Mouse (Mus musculus) stomach, embryonic 14.5 days (tissue): Measurements from ENCODE around the gene Sufu. TPM values are rescaled to one million over a fixed set of nuclear protein-coding genes. Genes with fewer than 3 reads are reported as not detected.

Source experiments
- ATAC-seq: fragments of 200-750 bp; cut with Nextera tagmentation; 2 replicates; pipeline ENCODE4 v1.8.0; 2017; ENCODE audit warnings: low read depth, moderate TSS enrichment; ENCODE audit not compliant: insufficient number of reproducible peaks, insufficient read depth, low FRiP score
- H3K27ac ChIP-seq: fragments of 300-500 bp; sonication (generic); 2 replicates; pipeline ENCODE4 v1.5.1; 2014; ENCODE audit warnings: mild to moderate bottlenecking, low read length, moderate library complexity, mixed read lengths
- H3K27me3 ChIP-seq: fragments of 300-500 bp; sonication (generic); 2 replicates; pipeline ENCODE4 v1.6.1; 2014; ENCODE audit warnings: low read length, control low read depth, mixed read lengths; ENCODE audit not compliant: control insufficient read depth, insufficient read depth
- H3K36me3 ChIP-seq: fragments of 300-500 bp; sonication (generic); 2 replicates; pipeline ENCODE4 v1.6.1; 2014; ENCODE audit warnings: mild to moderate bottlenecking, control low read depth, low read length, moderate library complexity, mixed read lengths; ENCODE audit not compliant: control insufficient read depth, insufficient read depth
- H3K4me1 ChIP-seq: fragments of 300-500 bp; sonication (generic); 2 replicates; pipeline ENCODE4 v1.6.1; 2014; ENCODE audit warnings: low read length, control low read depth, mixed read lengths; ENCODE audit not compliant: control insufficient read depth, insufficient read depth
- H3K4me2 ChIP-seq: fragments of 300-500 bp; sonication (generic); replicated peaks from 2 replicates; pipeline ENCODE4 v1.6.1; 2014; ENCODE audit warnings: low read depth, low read length, control low read depth
- H3K4me3 ChIP-seq: fragments of 300-500 bp; sonication (generic); 2 replicates; pipeline ENCODE4 v1.5.1; 2014; ENCODE audit warnings: low read depth, low read length, control low read depth
- H3K9ac ChIP-seq: fragments of 300-500 bp; sonication (generic); replicated peaks from 2 replicates; pipeline ENCODE4 v1.6.1; 2014; ENCODE audit warnings: low read depth, mild to moderate bottlenecking, control low read depth, low read length, moderate library complexity, mixed read lengths
- H3K9me3 ChIP-seq: fragments of 300-500 bp; sonication (generic); 2 replicates; pipeline ENCODE4 v1.6.1; 2016; ENCODE audit warnings: low read depth, low read length, control low read depth; ENCODE audit not compliant: control insufficient read depth
- WGBS: fragments of 180-500 bp; shearing (Covaris S2); extraction: QIAGEN DNeasy Blood & Tissue Kit; methylation state at CpG from one replicate; pipeline ENCODE4 v1.1.7; 2014; 5-methylcytosine and 5-hydroxymethylcytosine counted together
- polyA plus RNA-seq: library from polyadenylated mRNA; unstranded; fragments of >200 nt; fragmentation: Nextera tagmentation; extraction: Ambion mirVana; gene quantifications from 2 replicates; pipeline ENCODE4 v1.2.1, GENCODE M21; 2014

Sufu gene
- polyA plus RNA-seq, 1 experiment from 2014 or later: 35.4 TPM

- Histone ChIP-seq H3K9ac (0 out of 2 replicates have a peak overlapping the region, but pooled peaks have one; percentile 6), H3K9me3 (no peaks in the 10 kb centered on the region)
- peak; percentile 91 for ATAC-seq
These were observed 58.3 kb downstream of the Sufu start for GRCm38 (mm10) chr19:46455032-46455431.

GRCm38 (mm10) chr19:46455556-46455955 is 58.9 kb downstream of the Sufu start:
- no peak overlapping the region for H3K9ac ChIP-seq
- ATAC-seq: no peak
- WGBS: 90% methylated on average over 8 of the region's 8 CpGs

More at GRCm38 (mm10) chr19:46455032-46455431, 58.3 kb downstream of the Sufu start:
- Histone ChIP-seq H3K4me1 (peaks cover 33% of the 10 kb centered on the region; the same call in 1 of the 2 replicates), H3K36me3 (peaks cover 26% of the 10 kb centered on the region), H3K4me2 (peak overlapping the region; percentile 8), H3K4me3 (no peak overlapping the region), H3K27me3 (no peaks in the 10 kb centered on the region), H3K27ac (peak overlapping the region; percentile 94)
- 58% methylated on average over 1 of the region's 1 CpGs for WGBS

GRCm38 (mm10) chr19:46456018-46456735 is 59.5 kb downstream of the Sufu start:
- H3K4me1 ChIP-seq: peaks cover 33% of the 10 kb centered on the region; the same call in 1 of the 2 replicates
- H3K36me3 ChIP-seq: peaks cover 33% of the 10 kb centered on the region

More at GRCm38 (mm10) chr19:46455556-46455955, 58.9 kb downstream of the Sufu start:
- Histone ChIP-seq H3K36me3 (peaks cover 31% of the 10 kb centered on the region), H3K4me1 (peaks cover 33% of the 10 kb centered on the region; the same call in 1 of the 2 replicates), H3K27me3 (no peaks in the 10 kb centered on the region), H3K4me2 (no peak overlapping the region), H3K4me3 (no peak overlapping the region), H3K27ac (peak overlapping the region; percentile 94), H3K9me3 (no peaks in the 10 kb centered on the region)

GRCm38 (mm10) chr19:46457798-46458197 is 61.1 kb downstream of the Sufu start:
- no peaks in the 10 kb centered on the region for H3K27me3 ChIP-seq
- ATAC-seq: no peak

More at GRCm38 (mm10) chr19:46456018-46456735, 59.5 kb downstream of the Sufu start:
- Histone ChIP-seq H3K4me2 (no peak overlapping the region), H3K27ac (peak overlapping the region; percentile 94), H3K4me3 (no peak overlapping the region), H3K9me3 (no peaks in the 10 kb centered on the region), H3K27me3 (no peaks in the 10 kb centered on the region), H3K9ac (no peak overlapping the region)
- WGBS: 78% methylated on average over 5 of the region's 5 CpGs
- no peak for ATAC-seq

DNA sequence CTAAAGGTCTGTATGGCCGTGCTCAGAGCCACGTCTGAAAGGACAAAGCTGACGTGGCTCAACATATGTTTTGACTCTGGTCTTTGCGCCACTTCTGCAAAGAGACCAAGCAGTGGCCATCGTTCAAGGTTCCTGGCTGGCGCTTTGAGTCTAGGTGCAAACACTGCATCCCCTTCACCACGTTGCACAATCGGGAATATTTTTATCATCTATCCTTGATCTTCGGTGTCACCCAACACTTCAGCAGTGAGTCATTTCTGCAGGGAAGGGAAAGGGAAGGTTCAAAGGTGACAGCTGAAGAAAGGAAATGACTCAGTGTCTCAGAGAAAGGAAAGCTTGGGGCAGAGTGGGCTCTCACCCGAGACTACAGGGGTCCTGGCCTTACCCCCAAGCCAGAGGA is 62.6 kb downstream of the Sufu start:
- no peak overlapping the region for H3K4me3 ChIP-seq
- H3K36me3 ChIP-seq: peaks cover 24% of the 10 kb centered on the region
- no peak overlapping the region for H3K4me2 ChIP-seq
- H3K9me3 ChIP-seq: no peaks in the 10 kb centered on the region
- no peak overlapping the region for H3K27ac ChIP-seq
- no peak overlapping the region for H3K9ac ChIP-seq
- WGBS: 78% methylated on average over 10 of the region's 10 CpGs
- no peaks in the 10 kb centered on the region for H3K27me3 ChIP-seq
- no peak for ATAC-seq
- H3K4me1 ChIP-seq: peaks cover 22% of the 10 kb centered on the region; the same call in 1 of the 2 replicates

More at GRCm38 (mm10) chr19:46457798-46458197, 61.1 kb downstream of the Sufu start:
- Histone ChIP-seq H3K4me3 (no peak overlapping the region), H3K27ac (no peak overlapping the region), H3K36me3 (peaks cover 30% of the 10 kb centered on the region), H3K9ac (no peak overlapping the region), H3K9me3 (no peaks in the 10 kb centered on the region), H3K4me1 (peaks cover 31% of the 10 kb centered on the region; the same call in 1 of the 2 replicates), H3K4me2 (no peak overlapping the region)
- 80% methylated on average over 5 of the region's 5 CpGs for WGBS

- Histone ChIP-seq H3K27me3 (no peaks in the 10 kb centered on the region), H3K4me1 (peaks cover 15% of the 10 kb centered on the region; the same call in 1 of the 2 replicates), H3K27ac (no peak overlapping the region), H3K36me3 (peaks cover 24% of the 10 kb centered on the region), H3K9ac (no peak overlapping the region), H3K9me3 (no peaks in the 10 kb centered on the region), H3K4me3 (no peak overlapping the region), H3K4me2 (no peak overlapping the region)
- 92% methylated on average over 2 of the region's 2 CpGs for WGBS
- ATAC-seq: no peak
These were observed 63.2 kb downstream of the Sufu start for GRCm38 (mm10) chr19:46459889-46460288.

DNA sequence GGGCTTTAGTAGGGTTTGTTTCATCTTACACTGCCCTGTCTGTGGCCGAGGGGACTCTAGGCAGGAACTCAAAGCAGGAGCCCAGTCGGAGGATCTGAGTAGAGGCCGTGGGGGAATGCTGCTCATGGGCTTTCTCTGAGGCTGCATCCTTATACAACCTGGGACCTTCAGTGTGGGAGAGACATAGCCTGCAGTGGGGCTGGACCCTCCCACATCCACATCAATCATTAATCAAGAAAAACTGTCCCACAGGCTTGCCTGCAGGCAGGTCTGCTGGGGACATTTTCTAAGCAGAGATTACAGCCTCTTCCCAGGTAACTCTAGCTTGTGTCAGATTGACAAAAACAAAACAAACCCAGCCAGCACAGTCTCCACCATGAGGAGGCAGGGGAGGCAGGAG is 65.9 kb downstream of the Sufu start:
- no peak overlapping the region for H3K4me3 ChIP-seq
- WGBS: 76% methylated on average over 3 of the region's 3 CpGs
- no peak overlapping the region for H3K27ac ChIP-seq
- H3K4me1 ChIP-seq: no peaks in the 10 kb centered on the region
- H3K9me3 ChIP-seq: no peaks in the 10 kb centered on the region
- no peak overlapping the region for H3K4me2 ChIP-seq
- no peak overlapping the region for H3K9ac ChIP-seq
- peaks cover 24% of the 10 kb centered on the region for H3K36me3 ChIP-seq
- H3K27me3 ChIP-seq: no peaks in the 10 kb centered on the region
- no peak for ATAC-seq

GRCm38 (mm10) chr19:46463446-46463845 is 66.8 kb downstream of the Sufu start:
- Histone ChIP-seq H3K4me3 (no peak overlapping the region), H3K4me1 (no peaks in the 10 kb centered on the region), H3K27me3 (no peaks in the 10 kb centered on the region), H3K9ac (no peak overlapping the region), H3K27ac (no peak overlapping the region), H3K9me3 (no peaks in the 10 kb centered on the region), H3K36me3 (peaks cover 18% of the 10 kb centered on the region; the same call in 1 of the 2 replicates), H3K4me2 (no peak overlapping the region)
- 98% methylated on average over 4 of the region's 4 CpGs for WGBS
- no peak for ATAC-seq
